Mouse (Mus musculus) midbrain, embryonic 16.5 days (tissue): Measurements from ENCODE around the gene Antxr2. TPM values are rescaled to one million over a fixed set of nuclear protein-coding genes. Genes with fewer than 3 reads are reported as not detected.

Experiments
- ATAC-seq: fragments of 200-750 bp; cut with Nextera tagmentation; 2 replicates; pipeline ENCODE4 v1.8.0; 2017; ENCODE audit warnings: moderate TSS enrichment
- H3K27ac ChIP-seq: fragments of 300-500 bp; sonication (generic); 2 replicates; pipeline ENCODE4 v1.5.1; 2014; ENCODE audit warnings: mild to moderate bottlenecking, low read length, mixed read lengths
- H3K27me3 ChIP-seq: fragments of 300-500 bp; sonication (generic); 2 replicates; pipeline ENCODE4 v1.6.1; 2014; ENCODE audit warnings: low read depth, low read length, mixed read lengths; ENCODE audit not compliant: control insufficient read depth, insufficient read depth
- H3K36me3 ChIP-seq: fragments of 300-500 bp; sonication (generic); 2 replicates; pipeline ENCODE4 v1.6.1; 2014; ENCODE audit warnings: mild to moderate bottlenecking, low read length, moderate library complexity, mixed read lengths; ENCODE audit not compliant: control insufficient read depth, insufficient read depth
- H3K4me1 ChIP-seq: fragments of 300-500 bp; sonication (generic); 2 replicates; pipeline ENCODE4 v1.6.1; 2014; ENCODE audit warnings: mild to moderate bottlenecking, low read length, mixed read lengths; ENCODE audit not compliant: control insufficient read depth, insufficient read depth
- H3K4me2 ChIP-seq: fragments of 300-500 bp; sonication (generic); 2 replicates; pipeline ENCODE4 v1.6.1; 2014; ENCODE audit warnings: mild to moderate bottlenecking, low read length, mixed read lengths
- H3K4me3 ChIP-seq: fragments of 300-500 bp; sonication (generic); 2 replicates; pipeline ENCODE4 v1.5.1; 2014; ENCODE audit warnings: low read depth, mild to moderate bottlenecking, low read length, moderate library complexity, mixed read lengths
- H3K9ac ChIP-seq: fragments of 300-500 bp; sonication (generic); 2 replicates; pipeline ENCODE4 v1.6.1; 2014; ENCODE audit warnings: low read depth, low read length, mixed read lengths
- H3K9me3 ChIP-seq: fragments of 300-500 bp; sonication (generic); replicated peaks from 2 replicates; pipeline ENCODE4 v1.6.1; 2014; ENCODE audit warnings: mild to moderate bottlenecking, low read length, mixed read lengths; ENCODE audit not compliant: control insufficient read depth, poor library complexity, severe bottlenecking
- WGBS: fragments of 180-500 bp; shearing (Covaris S2); extraction: QIAGEN DNeasy Blood & Tissue Kit; methylation state at CpG from one replicate; pipeline ENCODE4 v1.1.7; 2014; 5-methylcytosine and 5-hydroxymethylcytosine counted together
- polyA plus RNA-seq: library from polyadenylated mRNA; unstranded; fragments of >200 nt; fragmentation: Nextera tagmentation; extraction: Ambion mirVana; gene quantifications from 2 replicates; pipeline ENCODE4 v1.2.1, GENCODE M21; 2015

Gene Antxr2
- polyA plus RNA-seq, 1 experiment from 2014 or later: 2.4 TPM

DNA sequence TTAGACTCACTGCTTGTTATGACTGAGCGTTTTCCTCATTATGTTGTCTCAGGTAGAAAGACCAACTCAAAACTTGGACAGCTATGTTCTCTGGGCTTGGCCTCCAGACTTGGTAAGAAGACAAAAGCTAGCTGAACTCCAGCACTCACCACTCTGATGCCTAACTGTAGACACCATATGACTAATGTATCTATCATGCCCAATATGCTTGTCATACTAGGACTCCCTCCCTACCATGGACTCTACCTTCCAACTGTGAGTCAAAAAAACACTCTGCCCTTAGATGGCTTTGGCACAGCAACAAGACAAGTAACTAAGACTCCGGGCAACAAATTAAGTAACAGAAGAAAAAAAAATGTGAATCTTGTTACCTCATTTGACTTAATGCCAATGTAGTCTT is 184.3 kb downstream of the Antxr2 start:
- H3K4me3 ChIP-seq: no peak overlapping the region
- H3K9ac ChIP-seq: no peak overlapping the region
- no peak overlapping the region for H3K27ac ChIP-seq
- H3K4me1 ChIP-seq: no peaks in the 10 kb centered on the region
- no peaks in the 10 kb centered on the region for H3K27me3 ChIP-seq
- 94% methylated on average over 2 of the region's 2 CpGs for WGBS
- no peak for ATAC-seq
- H3K36me3 ChIP-seq: no peaks in the 10 kb centered on the region
- no peak overlapping the region for H3K4me2 ChIP-seq
- H3K9me3 ChIP-seq: no peaks in the 10 kb centered on the region

DNA sequence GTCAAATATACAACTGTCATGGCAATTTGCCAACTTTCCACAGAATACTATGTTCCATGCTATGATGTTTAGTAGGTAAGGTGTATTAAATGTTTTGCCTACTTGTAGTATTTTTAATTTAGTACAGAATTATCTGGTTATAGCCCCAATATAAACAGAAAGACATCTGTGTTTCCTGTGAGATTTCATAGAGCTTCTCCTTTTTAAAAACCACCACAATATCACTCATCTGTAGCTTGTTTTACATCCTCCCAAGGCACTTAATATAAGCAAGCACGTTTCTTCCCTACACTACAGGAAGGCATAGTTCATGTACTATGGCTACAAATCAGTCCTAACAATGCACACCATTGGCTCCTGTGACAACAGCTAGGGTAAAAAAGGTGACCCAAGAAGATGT is 188.8 kb downstream of the Antxr2 start:
- Histone ChIP-seq H3K27me3 (no peaks in the 10 kb centered on the region), H3K9ac (no peak overlapping the region), H3K36me3 (no peaks in the 10 kb centered on the region), H3K4me1 (no peaks in the 10 kb centered on the region), H3K4me3 (no peak overlapping the region), H3K4me2 (no peak overlapping the region), H3K9me3 (no peaks in the 10 kb centered on the region), H3K27ac (no peak overlapping the region)
- no peak for ATAC-seq
- WGBS: 73% methylated on average over 1 of the region's 1 CpGs

DNA sequence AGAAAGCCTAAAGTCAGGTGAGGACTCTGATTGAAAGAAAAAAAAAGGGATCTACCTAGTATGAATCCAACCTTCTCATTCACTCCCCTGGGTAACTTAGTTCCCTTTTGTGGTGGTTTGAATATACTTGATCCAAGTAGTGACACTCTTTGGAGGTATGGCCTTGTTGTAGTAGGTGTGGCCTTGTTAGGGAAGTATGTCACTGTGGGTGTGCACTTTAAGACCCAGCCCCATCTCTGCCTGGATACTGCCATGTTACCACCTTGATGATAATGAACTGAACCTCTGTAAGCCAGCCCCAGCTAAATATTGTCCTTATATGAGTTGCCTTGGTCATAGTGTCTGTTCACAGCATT is 190.9 kb downstream of the Antxr2 start:
- no peak for ATAC-seq
- no peak overlapping the region for H3K9ac ChIP-seq
- no peaks in the 10 kb centered on the region for H3K4me1 ChIP-seq
- H3K9me3 ChIP-seq: no peaks in the 10 kb centered on the region
- no peaks in the 10 kb centered on the region for H3K36me3 ChIP-seq
- no peak overlapping the region for H3K4me2 ChIP-seq
- no peak overlapping the region for H3K27ac ChIP-seq
- H3K4me3 ChIP-seq: no peak overlapping the region
- no peaks in the 10 kb centered on the region for H3K27me3 ChIP-seq

DNA sequence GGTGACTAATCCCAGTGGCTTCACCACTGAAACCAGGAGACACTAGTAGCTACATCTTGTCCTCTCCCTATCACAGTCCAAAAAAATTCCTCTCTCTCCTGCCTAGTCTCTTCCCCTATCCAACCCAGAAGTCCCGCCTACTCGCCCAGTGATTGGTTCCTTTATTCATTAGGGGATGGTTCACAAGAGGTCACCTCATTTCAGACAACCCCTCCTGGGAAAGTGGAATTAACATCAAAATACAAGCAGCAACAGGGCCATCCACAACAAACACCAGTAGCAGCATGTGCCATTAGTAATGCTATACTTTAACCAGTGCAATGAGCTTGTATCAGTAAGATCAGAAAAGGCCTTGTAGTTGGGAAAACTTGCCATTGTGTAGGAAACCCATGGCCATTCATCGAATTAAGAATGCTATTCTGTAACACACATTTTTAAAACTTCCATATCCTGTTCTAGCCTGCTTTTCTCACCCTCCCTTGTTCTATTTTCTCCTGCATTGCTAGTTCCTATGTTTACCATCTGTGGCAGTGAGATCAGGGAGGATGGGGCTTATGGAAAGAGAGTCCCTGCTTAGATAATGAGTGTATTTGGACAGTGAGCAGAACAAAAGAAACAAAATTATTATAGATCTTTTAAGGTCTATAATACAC is 191.4 kb downstream of the Antxr2 start:
- no peak overlapping the region for H3K27ac ChIP-seq
- H3K9ac ChIP-seq: no peak overlapping the region
- H3K36me3 ChIP-seq: no peaks in the 10 kb centered on the region
- no peaks in the 10 kb centered on the region for H3K9me3 ChIP-seq
- no peak for ATAC-seq
- WGBS: 72% methylated on average over 3 of the region's 3 CpGs
- H3K4me3 ChIP-seq: no peak overlapping the region
- no peaks in the 10 kb centered on the region for H3K4me1 ChIP-seq
- H3K27me3 ChIP-seq: no peaks in the 10 kb centered on the region
- H3K4me2 ChIP-seq: no peak overlapping the region

DNA sequence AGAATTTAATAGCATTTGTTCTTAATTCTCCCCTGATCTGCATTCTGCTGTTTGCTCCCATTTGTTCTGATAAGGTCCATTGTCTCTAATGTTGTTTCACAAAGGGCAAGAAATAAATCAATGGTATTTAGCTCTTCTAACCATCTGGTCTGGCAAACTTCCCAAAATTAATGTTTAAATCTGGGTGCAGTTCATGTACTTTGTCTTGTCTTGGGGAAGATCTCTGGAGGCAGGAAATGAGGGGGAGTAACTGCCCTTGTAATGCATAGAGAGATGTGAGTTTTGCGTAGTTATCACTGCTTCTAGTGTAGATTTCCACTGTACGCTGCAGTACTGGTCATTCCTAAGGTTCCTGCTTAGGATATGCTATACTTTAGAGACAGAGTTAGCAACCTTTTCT is 193.5 kb downstream of the Antxr2 start:
- Histone ChIP-seq H3K9me3 (no peaks in the 10 kb centered on the region), H3K27me3 (no peaks in the 10 kb centered on the region), H3K4me1 (no peaks in the 10 kb centered on the region), H3K36me3 (no peaks in the 10 kb centered on the region), H3K4me3 (no peak overlapping the region), H3K27ac (no peak overlapping the region), H3K4me2 (no peak overlapping the region), H3K9ac (no peak overlapping the region)
- 96% methylated on average over 2 of the region's 2 CpGs for WGBS
- ATAC-seq: no peak

DNA sequence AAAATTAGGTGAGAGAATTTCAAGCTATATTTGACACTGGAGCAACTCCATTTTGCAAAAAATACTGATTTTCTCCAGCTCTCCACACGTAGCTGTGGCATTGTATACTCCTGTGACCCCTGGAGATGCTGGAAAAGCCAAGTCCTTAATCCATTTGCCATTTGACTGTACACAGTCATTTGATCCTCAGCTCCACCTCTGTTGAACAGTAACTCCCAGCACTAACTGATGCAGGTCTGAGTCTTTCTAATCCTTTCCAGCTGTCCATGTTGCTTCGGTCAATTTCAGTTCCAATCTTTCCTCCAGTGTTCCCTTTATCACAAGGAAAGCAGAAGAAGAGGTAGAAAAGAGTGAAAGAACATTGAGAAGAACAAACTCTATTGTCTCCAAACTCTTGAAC is 195.4 kb downstream of the Antxr2 start:
- ATAC-seq: no peak
- no peaks in the 10 kb centered on the region for H3K9me3 ChIP-seq
- WGBS: 54% methylated on average over 2 of the region's 2 CpGs
- no peak overlapping the region for H3K27ac ChIP-seq
- no peak overlapping the region for H3K9ac ChIP-seq
- H3K36me3 ChIP-seq: no peaks in the 10 kb centered on the region
- no peak overlapping the region for H3K4me2 ChIP-seq
- H3K4me1 ChIP-seq: no peaks in the 10 kb centered on the region
- no peak overlapping the region for H3K4me3 ChIP-seq
- no peaks in the 10 kb centered on the region for H3K27me3 ChIP-seq

DNA sequence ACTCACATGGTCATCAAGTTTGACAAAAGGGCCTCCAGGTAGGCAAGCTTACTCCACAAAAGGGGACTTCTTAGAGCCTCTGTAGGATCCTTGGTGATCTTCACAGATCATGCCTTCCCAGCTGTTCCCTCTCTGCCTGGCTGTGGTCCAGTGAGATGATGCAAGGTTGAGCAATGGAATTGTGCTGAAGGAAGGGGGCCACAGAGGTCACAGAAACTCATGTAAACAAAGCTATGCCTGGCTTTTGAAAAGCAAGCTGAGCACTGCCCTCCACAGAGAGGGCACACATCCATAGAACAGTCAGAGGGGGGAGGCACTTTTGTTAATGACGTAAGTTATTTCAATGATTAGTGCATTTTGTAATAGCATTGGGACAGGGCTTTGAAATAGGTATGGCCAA is 196.1 kb downstream of the Antxr2 start:
- 81% methylated on average over 1 of the region's 1 CpGs for WGBS

More for the DNA sequence above, 196.1 kb downstream of the Antxr2 start:
- H3K9me3 ChIP-seq: no peaks in the 10 kb centered on the region
- H3K27ac ChIP-seq: no peak overlapping the region
- ATAC-seq: no peak
- no peak overlapping the region for H3K4me2 ChIP-seq
- H3K27me3 ChIP-seq: no peaks in the 10 kb centered on the region
- no peak overlapping the region for H3K4me3 ChIP-seq
- H3K9ac ChIP-seq: no peak overlapping the region
- no peaks in the 10 kb centered on the region for H3K4me1 ChIP-seq
- no peaks in the 10 kb centered on the region for H3K36me3 ChIP-seq

Other genes with a start within 250 kb of the Antxr2 start
- 1.5 and 1.7 TPM in 2 replicates for gene Prdm8, start 136.2 kb upstream of the Antxr2 start, polyA plus RNA-seq
- gene Fgf5, start 223.1 kb upstream of the Antxr2 start, polyA plus RNA-seq: 0.85 and 1.4 TPM in 2 replicates